Mouse (Mus musculus) C2C12 (cell line): ENCODE results near the gene Krt26.

Experiments
- CEBPB ChIP-seq: IDR thresholded peaks from one replicate; pipeline ENCODE4 v1.6.1; 2011; ENCODE audit warnings: low read depth, mild to moderate bottlenecking, control low read depth, moderate library complexity
- CTCF ChIP-seq: IDR thresholded peaks from one replicate; pipeline ENCODE4 v1.5.1; 2011; ENCODE audit not compliant: control insufficient read depth, insufficient read depth, insufficient read length
- FOSL1 ChIP-seq: IDR thresholded peaks from one replicate; pipeline ENCODE4 v1.8.0; 2011; ENCODE audit warnings: mild to moderate bottlenecking, low read length; ENCODE audit not compliant: poor library complexity, insufficient read depth, severe bottlenecking
- MAX ChIP-seq: IDR thresholded peaks from one replicate; pipeline ENCODE4 v1.6.1; 2011; ENCODE audit warnings: mild to moderate bottlenecking, control low read depth
- MYOD1 ChIP-seq: IDR thresholded peaks from one replicate; pipeline ENCODE4 v1.6.1; 2011; ENCODE audit warnings: low read depth; ENCODE audit not compliant: control insufficient read depth, insufficient read length
- MYOG ChIP-seq: IDR thresholded peaks from one replicate; pipeline ENCODE4 v1.6.1; 2011; ENCODE audit not compliant: control insufficient read depth, insufficient read length; ENCODE audit errors: extremely low read depth
- USF1 ChIP-seq: IDR thresholded peaks from one replicate; pipeline ENCODE4 v1.6.1; 2011; ENCODE audit warnings: low read depth, mild to moderate bottlenecking, control low read depth, moderate library complexity

DNA sequence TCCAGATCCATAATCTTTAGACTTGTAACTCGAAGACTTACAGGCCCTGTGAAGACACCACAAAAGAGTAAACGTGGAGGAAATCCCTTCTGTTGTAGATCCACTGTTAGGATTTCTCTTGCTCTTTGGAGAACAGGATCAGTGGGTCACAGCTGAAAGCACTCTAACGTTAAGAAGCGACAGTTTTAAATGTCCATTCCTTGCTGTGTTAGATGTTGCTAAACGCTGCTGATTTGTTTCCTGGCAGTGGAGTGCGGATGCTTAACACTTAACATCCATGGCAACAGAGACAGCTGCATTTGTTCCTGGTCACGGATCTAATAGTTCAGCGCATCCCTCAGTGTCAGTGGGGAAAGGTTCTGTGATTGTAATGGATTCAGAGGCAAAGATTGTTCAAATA, 21.2 kb downstream of the Krt26 start:
- no peak for TF ChIP-seq CTCF
- no peak for TF ChIP-seq USF1
- no peak for TF ChIP-seq MYOD1
- no peak for TF ChIP-seq FOSL1
- TF ChIP-seq MAX: no peak
- no peak for TF ChIP-seq MYOG
- no peak for TF ChIP-seq CEBPB
